Mouse (Mus musculus): ENCODE results near the gene Defb36.

Gene Defb36

DNA sequence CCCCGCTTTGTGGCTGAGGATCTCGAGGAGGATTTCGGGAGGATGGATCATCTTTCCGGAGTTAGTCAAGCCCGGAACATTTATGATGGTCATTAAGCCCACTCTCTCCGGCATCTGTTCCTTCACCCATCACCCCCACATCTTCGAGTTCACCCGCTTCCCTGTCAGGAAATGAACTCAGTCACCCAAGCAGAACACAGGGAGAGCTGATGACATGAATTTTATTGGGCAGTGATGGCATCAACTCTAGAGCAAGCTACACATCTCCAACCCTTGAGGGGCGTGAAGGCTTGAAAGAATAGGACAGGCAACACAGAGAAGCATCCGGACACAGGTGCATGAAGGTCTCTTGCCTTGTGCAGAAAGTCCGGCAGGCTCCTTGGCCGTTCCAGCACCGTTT lies 18.0 kb downstream of the Defb36 start:
- WGBS, result 93% methylated on average over 13 of the region's 13 CpGs

DNA sequence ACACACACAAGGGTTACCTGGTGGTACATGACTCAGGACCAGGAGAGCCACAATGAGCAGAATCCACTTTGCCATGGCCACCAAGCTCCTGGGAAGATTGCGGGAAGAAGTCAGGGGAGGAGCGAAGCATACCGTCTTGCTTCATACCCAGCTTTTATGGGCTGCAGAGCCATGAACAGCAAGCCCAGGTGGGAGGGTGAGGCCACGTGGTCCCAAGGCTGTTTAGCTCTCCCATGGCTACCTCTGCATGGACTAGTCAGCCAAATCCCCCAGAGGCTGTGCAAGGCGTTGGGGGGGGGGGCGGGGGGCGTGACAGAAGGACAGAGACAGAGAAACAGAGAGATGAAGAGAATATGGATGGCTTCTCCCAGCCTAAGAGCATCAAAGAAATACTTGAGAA lies 18.8 kb downstream of the Defb36 start, which contains the start of gene Defb25:
TSS of gene Defb25 (minus strand) at position 101 of the 400 bp plus-strand sequence.
- WGBS, result 88% methylated on average over 7 of the region's 7 CpGs

DNA sequence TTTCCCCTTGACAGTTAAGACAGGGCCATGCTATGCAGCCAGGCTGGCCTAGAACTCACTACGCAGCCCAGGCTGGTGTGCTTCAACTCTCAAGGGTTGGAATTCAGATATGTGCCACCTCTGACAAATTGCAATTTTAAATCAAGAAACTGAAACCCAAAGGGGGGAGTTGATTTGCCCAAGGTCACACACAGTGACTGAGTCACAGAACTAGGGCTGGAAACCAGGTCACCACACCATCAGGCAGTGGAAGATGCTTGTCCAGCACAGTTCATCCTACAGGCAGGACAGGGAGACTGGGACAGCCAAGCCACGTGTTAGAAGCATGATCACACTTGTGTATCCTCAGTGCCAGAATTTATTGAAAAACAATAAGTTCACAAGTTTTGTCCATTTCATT lies 20.4 kb downstream of the Defb36 start:
- WGBS, result 94% methylated on average over 2 of the region's 2 CpGs

DNA sequence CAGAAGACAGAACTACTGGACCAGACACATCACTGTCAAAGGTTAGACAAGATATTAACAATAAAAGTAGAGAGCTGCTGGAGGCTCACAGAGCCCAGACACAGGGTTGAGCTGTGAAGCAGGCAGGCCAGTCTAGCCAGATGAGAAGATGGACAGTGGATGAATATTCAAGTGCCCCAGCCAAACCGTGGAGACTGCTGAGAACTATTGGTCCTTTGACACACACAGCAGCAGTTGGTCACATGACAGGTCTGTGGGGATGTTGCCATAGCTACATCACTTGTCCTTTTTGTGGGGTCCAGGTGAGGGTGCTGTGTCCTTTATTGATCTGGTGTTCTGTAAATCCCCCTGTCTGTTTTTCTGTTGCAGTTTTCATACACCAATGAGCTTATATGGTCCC lies 21.1 kb downstream of the Defb36 start:
- WGBS, result 39% methylated on average over 1 of the region's 1 CpGs

DNA sequence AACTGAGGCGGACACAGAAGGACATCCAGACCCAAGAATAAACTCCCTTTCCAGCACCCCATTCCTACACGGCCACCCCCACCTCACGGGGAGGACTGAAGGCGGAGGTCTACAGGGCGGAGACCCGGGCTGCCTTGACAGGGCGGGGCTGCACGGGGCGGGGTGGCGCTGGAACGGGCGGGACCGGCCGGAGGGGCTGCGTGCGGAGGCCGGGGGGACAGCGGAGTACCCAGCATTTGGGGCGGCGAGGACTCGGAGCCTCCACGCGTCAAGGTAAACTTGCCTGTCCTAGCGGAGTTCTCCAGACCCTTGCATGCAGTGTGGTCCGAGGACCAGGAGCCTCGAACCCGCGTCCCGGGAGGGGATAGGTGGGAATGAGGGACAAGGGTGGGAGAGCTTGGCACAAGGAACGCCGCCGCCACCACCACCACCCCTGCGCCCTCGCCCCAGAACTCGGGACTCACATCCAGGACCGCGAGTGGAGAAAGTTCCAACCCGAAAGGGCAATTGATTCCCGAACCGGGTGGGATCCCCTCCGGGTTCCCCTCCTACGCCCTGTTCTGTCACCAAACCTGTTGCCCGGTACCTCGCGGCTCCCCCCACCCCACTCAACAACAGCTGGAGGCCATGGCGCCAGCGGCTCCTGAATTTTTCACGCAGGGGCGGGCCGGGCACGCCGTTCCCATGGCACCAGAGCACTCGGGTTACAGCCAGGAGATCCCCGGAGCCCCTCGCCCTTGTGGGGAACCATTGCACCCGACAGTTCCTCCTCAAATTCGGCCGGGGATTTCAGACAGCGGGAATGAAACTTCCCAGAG lies 22.9 kb downstream of the Defb36 start, which contains the start of gene Rem1:
TSS of gene Rem1 (plus strand) at position 178 of the 818 bp plus-strand sequence.
- WGBS, result 2% methylated on average over 59 of the region's 59 CpGs

DNA sequence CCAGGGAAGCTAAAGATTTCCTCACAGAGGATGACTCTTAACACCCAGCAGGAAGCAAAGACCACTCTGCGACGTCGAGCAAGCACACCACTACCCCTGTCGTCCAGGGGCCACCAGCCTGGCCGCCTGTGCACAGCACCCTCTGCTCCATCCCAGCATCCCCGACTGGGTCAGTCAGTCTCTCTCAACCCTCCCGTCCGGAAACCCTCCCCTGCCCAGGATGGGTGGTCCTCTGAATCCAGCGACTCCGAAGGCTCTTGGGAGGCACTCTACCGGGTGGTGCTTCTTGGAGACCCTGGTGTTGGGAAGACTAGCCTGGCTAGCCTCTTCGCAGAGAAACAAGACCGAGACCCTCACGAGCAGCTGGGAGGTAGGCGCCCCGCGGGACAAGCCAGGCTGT lies 23.9 kb downstream of the Defb36 start:
- WGBS, result 65% methylated on average over 17 of the region's 17 CpGs

DNA sequence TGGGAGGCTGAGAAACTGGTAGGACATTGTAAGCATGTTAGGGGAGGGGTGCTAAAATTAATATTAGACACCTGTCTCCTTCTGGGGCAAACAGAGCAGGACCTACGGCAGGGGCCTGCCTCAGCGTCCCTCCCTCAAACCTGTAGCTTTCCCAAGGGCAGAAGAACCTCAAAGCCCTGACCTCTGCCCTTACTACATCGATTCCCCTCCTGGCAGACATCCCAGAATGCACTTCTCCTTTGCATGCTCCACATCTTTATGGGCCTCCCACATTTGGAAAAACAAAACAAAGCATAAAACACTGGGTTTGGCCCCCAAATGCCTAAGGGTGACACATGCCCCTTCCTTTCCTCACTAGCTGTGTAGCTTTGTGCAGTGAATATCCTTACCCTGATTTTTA lies 25.1 kb downstream of the Defb36 start:
- WGBS, result 69% methylated on average over 3 of the region's 3 CpGs

DNA sequence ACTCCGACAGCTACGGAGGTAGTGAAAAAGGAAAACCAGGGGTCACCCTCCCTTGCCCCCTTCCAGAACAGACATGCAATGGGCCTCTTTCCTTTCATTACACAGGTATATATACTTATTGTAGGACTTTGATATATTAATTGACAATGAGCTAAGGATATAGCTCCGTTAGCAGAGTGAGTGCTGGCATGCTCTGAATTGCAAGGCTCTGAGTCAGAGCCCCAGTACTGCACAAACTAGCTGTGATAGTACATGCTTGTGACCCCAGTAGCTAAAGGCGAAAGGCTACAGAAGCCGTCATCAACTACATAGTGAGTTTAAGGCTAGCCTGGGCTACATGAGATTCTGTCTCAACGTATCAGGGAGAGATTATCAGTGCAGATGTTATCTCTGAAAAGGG lies 25.8 kb downstream of the Defb36 start:
- WGBS, result 88% methylated on average over 6 of the region's 6 CpGs

DNA sequence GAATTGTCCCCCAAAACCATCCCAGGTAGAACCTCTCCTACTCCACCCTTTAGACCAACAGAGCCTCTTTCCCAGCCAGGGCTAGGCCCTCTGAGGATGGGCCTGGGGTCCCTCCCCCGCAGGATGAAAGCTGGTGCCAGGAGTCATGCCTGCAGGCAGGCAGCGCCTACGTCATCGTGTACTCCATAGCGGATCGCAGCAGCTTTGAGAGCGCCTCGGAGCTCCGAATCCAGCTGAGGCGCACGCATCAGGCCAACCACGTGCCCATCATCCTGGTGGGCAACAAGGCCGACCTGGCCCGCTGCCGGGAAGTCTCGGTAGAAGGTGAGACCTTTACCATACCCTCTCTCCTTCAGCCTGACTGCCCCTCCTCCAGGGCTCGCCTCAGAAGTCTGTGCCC lies 29.2 kb downstream of the Defb36 start:
- 39% methylated on average over 17 of the region's 17 CpGs for WGBS

DNA sequence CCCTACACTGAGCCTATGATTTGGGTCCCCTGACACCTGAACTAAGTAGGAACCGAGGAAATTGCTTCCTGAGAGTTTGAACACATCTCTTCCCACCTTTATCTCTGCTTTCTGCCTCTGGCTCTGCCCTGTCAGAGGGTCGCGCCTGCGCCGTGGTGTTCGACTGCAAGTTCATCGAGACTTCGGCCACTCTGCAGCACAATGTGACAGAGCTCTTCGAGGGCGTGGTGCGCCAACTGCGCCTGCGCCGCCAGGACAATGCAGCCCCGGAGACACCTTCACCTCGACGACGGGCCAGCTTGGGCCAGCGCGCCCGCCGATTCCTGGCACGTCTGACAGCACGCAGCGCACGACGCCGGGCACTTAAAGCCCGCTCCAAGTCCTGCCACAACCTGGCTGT lies 30.2 kb downstream of the Defb36 start:
- WGBS, result 87% methylated on average over 29 of the region's 29 CpGs

DNA sequence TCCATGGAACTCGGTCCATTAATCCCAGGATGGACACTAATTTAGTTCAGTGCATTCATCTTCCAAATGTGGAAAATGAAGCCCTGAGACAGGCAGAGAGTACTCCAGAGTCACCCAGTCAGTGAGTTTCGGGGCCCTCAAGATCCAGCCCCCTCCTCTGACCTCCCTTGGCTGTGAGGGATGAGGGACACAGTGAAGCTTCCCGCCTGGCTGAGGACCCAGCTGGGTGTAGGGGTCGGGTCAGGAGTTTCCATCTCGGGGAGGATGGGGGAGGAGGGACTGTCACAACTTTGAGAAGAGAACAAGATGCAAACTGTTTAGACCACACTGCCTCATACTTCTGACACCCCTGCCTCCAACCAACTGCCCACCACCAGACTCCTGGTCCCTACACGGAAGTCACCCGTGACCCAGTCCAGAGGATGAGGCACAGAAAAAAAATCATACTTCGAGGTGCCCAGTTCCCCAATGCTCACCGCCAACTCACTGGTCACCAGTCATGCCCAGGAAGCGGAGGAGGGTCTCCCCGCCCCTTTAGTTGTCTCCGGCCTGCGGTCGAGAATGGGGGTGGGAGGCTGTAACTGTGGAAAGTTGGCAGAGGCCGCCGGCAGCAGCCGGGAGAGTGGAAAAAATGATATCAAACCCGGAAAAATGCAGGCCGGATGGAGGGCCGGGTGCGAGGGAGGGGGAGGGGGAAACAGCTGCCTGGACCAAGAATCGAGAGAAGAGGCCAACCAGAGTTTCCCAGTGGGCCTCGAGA lies 32.3 kb downstream of the Defb36 start:
- WGBS, result 79% methylated on average over 23 of the region's 23 CpGs

DNA sequence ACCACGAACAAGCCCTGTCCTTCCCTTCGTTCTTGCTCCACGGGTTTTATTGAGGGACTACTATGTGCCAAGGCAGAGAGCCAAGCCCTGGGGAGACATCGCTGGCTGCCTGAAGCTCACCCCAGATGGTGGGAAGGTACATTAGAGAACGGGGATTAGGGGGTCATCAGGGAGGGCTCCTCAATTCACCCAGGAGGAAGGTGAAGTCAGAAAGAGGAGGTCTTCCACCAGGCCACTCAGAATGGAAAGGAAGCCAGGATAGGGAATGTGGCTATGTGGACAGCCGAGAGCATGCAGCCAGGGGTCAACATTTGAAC lies 32.8 kb downstream of the Defb36 start:
- 87% methylated on average over 6 of the region's 6 CpGs for WGBS

DNA sequence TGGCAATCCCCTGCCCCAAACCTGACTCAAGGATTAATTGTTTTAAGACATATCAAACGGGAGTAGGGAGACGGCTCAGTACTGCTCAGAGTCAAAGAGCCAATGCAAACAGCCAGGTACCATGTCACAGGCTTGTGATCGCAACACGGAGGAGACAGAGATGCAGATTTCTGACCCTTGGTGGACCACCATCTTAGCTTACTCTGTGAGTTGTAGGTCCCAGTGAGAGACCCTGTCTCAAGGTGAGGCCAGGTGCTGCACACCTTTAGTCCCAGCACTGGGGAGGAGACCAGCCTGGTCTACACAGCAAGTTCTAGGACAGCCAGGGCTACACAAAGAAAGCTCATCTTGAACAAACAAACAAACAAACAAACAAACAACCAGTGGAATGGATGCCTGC lies 33.3 kb downstream of the Defb36 start:
- WGBS, result 95% methylated on average over 4 of the region's 4 CpGs

DNA sequence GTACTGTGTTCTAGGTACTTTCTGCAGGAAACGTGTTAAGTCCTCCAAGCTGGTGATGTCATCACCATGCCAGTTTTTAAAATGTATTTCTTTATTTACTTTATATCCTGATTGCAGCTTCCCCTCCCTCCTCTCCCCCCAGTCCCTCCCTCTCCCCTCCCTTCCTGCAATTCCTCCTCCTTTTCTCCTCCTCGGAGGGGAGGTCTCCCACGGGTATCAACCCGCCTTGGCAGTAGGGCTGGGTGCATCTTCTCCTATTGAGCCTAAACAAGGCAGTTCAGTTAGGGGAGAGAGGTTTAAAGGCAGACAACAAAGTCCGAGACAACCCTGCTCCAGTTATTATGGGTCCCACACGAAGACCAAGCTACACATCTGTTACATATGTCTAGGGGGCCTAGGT lies 34.7 kb downstream of the Defb36 start:
- 71% methylated on average over 6 of the region's 6 CpGs for WGBS

DNA sequence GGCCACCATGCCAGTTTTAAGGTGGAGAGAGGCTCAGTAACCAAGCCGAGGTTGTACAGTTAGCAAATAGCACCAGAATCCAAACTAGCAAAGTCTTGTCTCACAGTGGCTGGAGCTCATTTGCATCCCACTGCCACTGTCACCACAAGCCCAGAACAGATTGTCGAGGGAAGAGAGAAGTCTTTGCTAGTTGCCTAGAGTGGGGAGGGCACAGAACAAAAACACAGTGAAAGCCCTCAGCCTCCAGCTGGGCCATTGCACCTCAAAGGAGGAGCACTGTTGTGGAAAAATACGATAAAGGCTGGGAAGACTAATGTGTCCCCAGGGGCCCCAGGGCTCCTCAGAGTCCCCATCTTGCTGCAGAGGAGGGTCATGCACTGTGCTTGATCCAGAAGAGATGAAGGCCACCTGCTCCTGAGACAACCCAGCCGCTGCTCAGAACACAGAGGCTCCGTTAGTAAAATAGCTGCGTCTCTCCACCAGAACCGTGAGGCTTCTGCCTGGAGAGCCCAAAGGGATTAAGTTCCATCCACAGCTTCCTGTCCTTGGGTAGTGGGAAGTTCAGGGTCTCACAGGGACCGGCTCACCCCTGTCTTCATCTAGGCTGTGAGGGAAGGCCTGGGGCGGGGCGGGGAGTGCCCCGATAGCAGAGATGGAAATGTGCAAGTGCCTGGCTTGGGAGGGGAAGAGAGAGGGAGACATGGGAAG lies 35.4 kb downstream of the Defb36 start:
- WGBS, result 47% methylated on average over 11 of the region's 11 CpGs

DNA sequence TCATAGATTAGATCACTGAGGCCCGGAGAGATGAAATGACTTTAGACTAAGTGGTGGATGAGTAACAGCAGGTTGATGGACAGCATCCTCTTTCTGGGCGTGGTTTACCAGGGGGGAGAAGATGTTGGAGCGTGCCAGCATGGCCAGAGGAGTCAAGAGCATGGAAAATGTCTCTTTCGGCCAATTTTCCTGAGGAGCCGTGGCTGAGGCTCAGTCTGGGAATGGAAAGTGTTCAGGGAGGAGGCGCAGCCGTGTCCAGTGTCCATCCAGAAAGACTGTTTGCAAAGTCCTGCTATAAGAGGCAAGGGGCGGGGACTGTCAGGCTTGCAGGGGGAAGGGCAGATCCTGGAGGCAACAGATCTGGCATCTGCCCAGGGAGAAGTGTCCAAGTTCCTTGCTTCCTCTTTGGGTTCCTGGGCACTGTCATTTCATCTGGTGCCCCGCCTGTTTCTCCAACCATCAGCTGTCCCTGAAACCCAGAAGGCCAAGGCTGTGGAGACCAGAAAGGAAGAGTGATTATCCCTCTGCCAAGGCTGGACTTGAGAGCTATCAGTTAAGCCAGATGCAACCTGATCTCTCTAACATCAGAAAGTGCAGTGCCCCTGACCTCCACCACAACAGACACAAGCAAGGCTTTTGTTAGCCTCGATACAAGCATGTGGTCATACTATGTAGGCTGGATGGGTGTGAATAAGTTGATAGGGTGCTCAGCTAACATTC lies 48.9 kb downstream of the Defb36 start:
- WGBS, result 80% methylated on average over 10 of the region's 10 CpGs

DNA sequence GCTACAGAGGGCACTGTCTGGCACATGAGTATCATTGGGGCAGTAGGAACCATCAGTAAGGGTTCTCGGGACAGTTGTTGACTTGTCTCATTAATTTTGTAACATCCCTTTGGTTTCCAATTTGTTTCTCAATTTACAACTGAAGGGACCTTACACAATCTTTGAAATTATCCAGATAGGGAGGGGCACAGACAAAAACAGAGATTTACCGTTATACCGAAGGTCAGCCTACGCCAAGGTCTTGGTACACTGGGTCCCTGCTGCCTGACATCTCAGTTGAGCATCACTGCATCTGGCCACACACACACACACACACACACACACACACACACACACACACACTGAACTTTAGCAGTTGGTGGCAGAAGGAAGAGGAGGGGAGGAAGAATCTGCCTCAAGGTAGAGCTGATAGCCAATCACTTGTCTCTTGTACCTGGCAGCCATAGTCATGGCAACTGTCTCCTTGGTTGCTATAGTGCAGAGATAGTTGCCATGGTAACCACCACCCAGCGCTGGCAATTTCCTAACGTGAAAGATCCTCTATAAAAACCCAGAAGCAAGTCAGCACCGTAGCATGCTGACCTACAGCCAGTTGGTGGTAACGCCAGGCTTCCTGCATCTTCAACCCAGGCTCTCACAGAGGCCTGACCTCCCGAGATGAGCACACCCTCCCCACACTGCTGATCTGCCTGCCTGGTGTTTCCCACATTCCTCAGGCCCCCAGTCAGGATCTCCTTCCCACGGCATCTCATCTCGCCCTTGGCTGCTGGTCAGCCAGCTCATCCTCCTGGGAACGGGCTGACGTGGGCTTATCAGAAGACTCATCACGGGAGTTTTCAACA lies 50.0 kb downstream of the Defb36 start:
- 33% methylated on average over 14 of the region's 14 CpGs for WGBS

DNA sequence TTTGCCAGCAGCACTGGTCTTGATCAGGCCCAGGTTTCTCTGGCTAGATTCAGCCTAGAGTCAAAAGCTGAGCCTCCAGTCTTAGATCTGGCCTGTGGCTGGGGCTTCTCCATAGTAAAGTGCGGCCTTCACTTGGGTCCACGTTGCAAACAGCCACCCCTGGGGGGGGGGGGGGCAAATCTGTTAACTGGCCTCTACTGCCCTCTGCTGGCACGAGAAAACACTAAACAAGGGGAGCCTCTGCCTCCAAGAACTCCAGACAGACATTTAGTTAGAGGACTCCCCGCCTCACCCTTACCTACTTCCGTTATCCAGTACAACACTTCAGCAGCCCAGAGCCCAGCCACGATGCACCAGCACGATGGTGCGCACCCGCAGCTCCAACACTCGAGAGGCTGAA lies 53.3 kb downstream of the Defb36 start:
- 61% methylated on average over 10 of the region's 10 CpGs for WGBS

DNA sequence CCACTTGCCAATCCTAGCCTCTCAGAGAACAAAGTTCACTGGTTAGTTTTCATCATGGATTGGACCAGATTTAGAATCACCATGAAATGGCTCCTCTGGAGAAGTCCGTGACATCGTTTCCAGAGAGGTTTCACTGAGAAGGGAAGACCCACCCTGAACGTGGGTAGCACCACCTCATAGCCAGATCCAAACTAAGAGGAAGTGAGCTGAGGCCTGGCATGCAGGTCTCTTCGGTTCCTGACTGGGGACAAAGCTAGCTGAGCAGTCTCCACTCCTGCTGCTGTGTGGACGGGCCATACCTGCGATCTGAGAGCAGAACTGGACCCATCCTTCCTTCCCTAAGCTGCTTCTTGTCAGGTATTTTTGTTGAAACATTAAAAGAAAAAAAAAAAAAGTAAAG lies 57.0 kb downstream of the Defb36 start:
- WGBS, result 85% methylated on average over 6 of the region's 6 CpGs

Data from cerebral cortex, adult 2 months (tissue).